Comparison of ENCODE assay signal across 16 mouse cellular contexts in the genomic region with DNA sequence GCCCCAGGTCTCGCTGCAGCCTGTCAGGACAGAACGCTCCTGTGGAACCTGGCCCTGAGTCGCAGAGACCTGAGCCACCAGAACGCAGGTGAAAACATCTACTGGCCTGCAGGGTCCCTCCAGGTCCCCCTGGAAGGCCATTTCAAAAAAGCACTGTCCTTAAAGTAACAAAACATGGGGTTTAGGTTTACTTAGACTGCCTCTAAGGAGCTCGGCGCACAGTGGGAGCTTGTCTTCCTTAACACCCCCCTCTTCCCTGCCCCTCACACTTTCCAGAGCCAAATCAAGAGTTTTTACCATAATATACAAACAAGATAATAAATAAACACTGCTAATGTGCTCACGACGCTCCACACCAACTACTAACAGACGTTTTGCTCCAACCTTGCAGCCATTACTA.
"Had no signal": no experiment of that assay in that cellular context is flagged by ENCODE, and none has a peak within 500 bp of the region (broad histone marks: within the 10 kb centered on the region; RNA-seq: fewer than 3 reads in every experiment).

No protein-coding gene starts in this region.

- H3K9ac ChIP-seq: neural tube, embryonic 13.5 days; neural tube, embryonic 15.5 days; stomach, embryonic 15.5 days had no signal

- H3K4me2 ChIP-seq: neural tube, embryonic 13.5 days; neural tube, embryonic 15.5 days; stomach, embryonic 15.5 days had no signal

- H3K4me1 ChIP-seq: neural tube, embryonic 13.5 days; neural tube, embryonic 15.5 days; stomach, embryonic 15.5 days had no signal

- H3K4me3 ChIP-seq: neural tube, embryonic 13.5 days; neural tube, embryonic 15.5 days; stomach, embryonic 15.5 days had no signal

- H3K9me3 ChIP-seq: neural tube, embryonic 13.5 days; neural tube, embryonic 15.5 days; stomach, embryonic 15.5 days had no signal

- DNase-seq: retina, postnatal 1 day; right cerebral cortex, adult 18-20 months; right cerebral cortex, postnatal 14 days; right cerebral cortex, postnatal 25 days; right cerebral cortex, postnatal 4 days; spleen, adult 18-20 months; thymus, adult 18-20 months; thymus, adult 2 months; thymus, postnatal 14 days; thymus, postnatal 25 days; thymus, postnatal 36 days; thymus, postnatal 4 days had no signal

- H3K27ac ChIP-seq: neural tube, embryonic 13.5 days; neural tube, embryonic 15.5 days; stomach, embryonic 15.5 days; stomach, postnatal 0 days had no signal

- H3K27me3 ChIP-seq: neural tube, embryonic 13.5 days; neural tube, embryonic 15.5 days; stomach, embryonic 15.5 days had no signal
